Mouse (Mus musculus): Measurements from ENCODE around the gene Gm2310.

Gm2310 gene

DNA sequence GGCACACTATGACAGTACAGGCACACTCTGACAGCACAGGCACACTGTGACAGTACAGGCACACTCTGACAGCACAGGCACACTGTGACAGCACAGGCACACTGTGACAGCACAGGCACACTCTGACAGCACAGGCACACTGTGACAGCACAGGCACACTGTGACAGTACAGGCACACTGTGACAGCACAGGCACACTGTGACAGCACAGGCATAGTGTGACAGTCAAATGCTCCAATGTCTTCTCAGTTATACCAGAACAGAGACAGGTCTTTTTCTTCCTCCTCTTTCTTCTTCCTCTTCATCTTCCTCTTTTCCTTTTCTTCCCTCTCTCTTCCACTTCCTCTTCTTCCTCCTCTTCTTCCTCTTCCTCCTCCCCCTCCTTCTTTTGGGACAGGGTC lies at the start of gene Gm2310:
TSS of gene Gm2310 (minus strand) at position 101 of the 400 bp plus-strand sequence.

DNA sequence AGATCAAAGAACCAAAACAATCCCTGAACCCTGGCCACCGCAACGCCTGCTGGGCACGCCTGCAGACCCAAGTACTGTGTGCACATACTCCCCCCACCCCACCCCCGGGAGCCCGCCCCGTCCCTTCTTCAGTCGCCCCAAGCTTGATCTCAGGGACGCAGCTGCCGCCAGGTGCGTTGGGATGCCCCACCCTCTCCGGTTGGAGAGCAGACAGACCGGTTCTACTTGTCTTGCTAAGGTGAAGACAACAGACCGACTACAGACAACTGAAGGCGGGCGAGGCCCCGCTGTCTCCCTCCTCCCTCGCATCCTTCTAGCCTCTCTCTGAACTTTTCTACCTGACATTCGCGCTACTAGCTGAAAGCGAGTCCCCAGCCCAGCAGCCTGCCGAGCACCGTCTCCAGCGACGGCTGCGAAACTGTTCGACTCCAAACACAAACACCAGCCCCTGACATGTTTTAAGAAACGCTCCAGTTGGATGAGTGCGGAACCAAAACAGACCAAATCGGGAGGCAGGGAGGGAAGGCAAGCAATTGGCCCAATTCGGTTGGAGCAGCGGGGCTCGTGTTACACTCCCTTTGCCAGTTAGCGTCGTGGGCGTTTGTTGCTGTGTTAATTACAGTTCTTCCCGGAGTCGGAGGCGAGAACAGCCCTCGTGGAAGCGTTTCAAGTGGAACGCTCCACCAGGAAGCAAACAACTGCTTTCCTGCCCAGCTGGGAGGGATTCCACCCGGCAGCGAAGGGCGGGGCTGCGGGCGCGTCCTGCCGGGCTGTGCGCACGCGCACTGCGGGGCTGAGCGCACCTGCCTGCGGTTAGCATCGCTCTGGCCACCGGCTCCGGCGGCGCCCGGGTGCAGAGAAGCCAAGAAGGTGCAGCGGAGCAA lies 49.1 kb upstream of the Gm2310 start:
- WGBS = under 1% methylated on average over 61 of the region's 61 CpGs

DNA sequence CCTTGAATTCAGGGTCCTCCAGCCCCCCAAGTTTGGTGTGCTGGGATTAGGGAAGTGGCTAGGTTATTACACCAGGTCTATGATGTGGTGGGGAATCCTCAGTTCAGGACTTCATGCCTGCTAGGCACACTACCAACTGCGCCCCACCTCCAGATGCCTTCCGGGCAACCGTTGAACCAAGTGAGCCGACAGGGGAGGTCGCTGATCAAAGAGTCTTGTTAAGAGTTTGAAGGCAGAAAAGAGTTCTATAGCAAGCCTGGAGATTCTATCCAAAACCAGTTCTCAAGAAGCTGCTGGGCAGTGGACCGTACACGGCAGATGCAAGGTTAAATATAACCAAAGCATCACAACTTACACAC lies 48.5 kb upstream of the Gm2310 start:
- 9% methylated on average over 7 of the region's 7 CpGs for WGBS

DNA sequence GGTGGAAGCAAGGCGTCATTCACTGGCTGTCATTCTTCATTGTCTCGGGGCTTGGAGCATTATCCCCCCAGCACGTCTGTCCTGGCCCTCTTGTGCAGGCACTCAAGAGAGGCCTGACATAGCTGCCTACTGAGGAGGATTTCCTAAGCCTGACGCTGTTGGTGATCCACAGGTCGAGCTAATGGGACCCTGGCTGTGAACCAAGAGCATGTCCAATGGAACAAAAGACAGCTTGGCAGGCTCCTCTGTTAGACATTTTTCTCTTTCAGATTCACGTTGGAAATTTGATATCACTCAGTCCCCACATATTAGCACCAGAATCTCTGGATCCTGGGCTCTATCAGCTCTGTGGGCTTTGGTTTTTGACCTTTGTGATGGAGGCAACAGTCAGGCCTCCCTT lies 45.7 kb upstream of the Gm2310 start:
- 73% methylated on average over 6 of the region's 6 CpGs for WGBS

DNA sequence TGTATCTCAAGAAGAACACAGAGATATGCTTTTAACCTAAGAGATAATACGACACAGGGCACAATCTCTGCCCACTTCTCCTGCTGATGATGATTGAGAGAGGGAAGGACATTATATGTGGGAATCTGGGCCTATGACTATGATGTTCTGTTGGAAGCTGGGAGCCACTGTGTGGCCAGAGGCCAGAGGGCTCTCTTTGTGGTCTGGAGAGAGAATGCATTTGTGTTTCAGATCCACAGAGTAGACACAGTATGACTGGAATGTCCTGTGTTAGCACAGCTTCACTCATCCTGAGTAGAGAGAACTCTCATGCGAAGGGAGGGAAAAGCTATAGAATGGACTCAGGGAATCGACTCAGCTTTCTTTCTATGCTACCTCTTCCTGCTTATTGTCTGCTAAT lies 44.6 kb upstream of the Gm2310 start:
- WGBS = 93% methylated on average over 3 of the region's 3 CpGs

DNA sequence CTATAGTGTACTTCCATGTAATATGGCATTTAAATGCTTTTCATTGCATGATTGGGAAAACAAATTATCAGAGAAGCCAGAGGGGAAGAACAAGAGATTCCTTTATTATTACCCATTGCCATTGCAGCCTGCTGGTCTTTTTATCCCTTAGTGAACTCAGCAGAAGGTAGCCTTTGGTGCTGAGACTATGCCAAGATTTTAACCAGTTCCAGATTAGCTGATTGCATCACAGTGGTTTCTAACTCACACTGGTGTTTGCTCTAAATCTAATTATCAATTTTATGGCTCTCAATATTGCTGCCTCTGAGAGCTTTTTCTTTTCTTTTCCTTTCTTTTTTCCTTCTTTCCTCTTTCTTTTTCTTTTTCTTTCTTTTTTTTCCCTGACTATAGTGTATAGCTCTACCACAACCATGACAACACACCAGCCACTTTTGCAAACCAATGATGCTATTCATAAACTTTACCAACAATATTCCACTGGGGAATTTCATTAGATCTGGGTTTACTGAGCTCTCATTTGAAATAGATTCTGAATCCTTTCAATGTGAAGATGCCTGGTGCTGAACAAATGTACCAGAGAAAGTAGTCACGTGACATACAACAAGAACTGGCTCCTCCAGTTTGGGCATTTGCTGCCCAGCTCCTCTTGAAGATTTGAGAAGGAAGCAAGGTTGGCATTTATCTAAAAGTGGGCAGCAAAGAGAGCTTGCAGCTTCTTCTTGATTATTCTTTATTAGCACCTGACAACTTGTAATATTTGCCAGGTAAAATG lies 43.9 kb upstream of the Gm2310 start:
- WGBS = 88% methylated on average over 1 of the region's 1 CpGs

DNA sequence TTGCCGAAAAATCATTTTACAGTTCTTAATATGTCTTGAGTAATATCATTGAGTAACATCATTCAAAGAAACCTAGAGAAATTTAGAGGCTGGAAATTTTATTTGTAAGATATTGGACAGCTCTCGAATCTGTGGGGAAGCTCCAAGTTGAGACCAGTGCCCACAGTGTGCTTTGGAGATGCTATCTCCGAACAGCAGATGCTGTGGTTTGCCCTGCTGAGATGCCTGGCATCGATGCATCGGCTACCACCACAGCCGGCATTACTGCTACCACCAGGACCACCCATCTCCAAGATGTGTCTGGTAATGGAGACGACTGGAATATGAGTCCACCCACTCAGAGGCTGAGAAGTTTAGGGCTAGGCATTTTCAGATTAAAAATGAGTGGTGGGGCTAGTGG lies 43.0 kb upstream of the Gm2310 start:
- WGBS = 93% methylated on average over 7 of the region's 7 CpGs

DNA sequence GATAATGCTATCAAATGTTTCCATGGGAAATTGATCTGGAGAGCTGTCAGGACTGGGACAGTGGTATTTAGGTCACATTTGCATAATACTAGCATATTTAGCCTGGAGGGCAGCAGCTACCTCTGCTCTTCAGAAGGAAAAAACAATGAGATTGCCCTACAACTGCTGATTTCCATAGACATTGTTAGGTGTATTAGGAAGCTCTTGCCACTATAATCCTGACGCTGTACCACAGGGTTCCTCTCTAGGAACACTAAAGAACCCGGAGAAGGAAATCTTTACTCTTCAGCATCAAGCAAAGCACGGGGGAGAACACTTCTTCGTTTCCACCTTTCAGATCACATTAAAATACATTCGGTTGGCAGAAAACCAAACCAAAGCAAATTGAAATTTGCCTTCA lies 11.4 kb upstream of the Gm2310 start:
- 79% methylated on average over 5 of the region's 5 CpGs for WGBS

DNA sequence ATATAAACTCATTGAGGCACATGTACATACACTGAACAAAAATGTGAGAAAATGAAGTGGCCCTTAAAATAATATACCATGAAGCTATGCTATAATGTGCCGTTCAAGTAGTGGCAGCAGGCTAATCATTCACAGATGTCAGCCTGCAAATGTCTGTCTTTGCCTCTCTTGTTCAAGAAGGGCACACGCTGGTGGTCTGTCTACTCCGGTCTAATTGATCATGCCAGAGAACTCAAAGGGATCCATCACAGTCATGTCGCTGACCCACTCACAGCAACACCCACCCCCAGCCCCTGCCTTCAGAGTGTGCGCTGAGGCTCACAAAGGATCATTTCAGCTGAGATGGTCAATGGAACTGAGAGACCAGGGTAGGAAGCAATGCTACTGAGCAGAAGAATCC lies 6.8 kb downstream of the Gm2310 start:
- WGBS = 70% methylated on average over 5 of the region's 5 CpGs

DNA sequence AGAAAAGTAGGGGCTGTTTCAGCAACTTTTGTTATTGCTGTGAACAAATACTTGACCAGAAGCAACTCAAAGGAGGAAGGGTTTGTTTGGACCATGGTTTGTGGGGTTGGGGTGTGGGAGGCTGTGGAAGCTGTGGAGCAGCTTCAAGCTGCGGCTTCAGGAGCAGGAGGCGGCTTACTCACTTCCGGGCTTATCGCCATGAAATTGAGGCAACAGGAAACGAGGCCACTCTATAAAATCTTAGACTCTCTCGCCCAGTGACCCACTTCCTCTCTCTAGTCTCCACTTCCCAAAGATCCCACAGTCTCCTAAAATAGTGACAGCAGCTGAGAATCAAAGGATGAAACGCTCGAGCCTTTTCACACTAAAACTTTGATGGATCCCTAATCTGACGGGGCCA lies 7.9 kb downstream of the Gm2310 start:
- WGBS = 32% methylated on average over 9 of the region's 9 CpGs

DNA sequence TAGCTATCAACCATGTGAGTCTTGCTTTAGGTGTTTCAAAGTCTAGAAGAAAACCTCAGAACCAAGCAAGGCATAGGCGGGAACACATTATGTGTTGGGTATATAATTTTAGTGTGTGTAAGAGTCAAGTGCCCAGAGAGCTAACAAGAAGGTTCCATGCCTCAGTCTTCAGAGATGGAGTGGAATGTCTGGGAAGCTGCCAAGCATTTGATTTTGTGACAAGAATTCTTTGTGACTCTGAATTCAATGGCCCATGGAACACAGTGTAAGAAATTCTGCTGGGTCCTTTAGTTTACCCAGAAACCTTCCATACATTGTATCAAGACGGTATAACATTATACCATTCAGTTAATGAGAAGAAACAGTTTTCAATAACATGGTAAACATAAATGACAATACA lies 17.3 kb downstream of the Gm2310 start:
- WGBS = 88% methylated on average over 2 of the region's 2 CpGs

DNA sequence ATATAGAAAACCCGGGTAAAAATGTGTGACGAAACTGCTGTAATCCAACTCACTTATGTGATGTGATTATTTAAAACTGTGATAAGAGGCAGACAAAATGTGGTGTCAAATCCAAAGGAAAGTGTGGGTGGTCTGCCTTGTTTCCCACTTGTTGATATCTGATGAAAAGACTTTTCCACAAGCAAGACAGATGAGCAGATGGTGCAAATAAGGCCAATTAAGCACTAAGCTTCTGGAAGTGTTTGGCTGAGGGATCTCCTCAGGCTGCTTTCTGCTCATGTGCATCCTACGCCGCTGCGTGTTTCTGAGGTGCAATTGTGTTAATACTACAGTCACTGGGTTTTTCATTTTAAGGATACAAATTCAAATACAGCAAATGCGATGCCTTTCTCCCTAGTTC lies 34.5 kb downstream of the Gm2310 start:
- WGBS = 76% methylated on average over 6 of the region's 6 CpGs

DNA sequence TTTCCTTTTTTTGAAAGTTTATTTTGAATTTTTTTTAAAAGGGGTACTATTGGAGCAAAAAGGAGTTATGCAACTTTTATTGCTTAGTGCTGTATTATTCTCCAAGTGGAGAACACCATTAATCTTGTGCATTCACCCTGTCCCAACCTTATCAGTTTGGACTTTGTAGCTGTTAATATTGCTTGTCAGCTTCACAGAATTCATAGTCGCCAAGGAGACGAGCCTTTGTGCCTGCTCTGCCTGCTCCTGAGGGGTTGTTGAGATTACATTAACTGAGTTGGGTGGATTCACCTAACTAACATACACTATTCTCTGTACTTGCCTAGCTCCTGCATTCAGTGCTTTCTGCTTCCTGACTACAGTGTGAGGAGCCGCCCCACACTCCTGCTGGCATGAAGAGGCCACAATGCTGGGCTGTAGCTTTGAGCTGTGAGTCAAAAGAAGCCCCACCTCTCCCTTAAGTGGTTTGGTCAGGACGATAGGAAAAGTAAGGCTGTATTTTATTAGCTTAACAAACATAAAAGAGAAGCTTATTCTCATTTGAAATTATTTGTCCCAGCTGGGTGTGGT lies 50.7 kb downstream of the Gm2310 start:
- WGBS = 72% methylated on average over 4 of the region's 4 CpGs
